Mouse (Mus musculus): ENCODE measurements around the gene Ftcd.

DNA sequence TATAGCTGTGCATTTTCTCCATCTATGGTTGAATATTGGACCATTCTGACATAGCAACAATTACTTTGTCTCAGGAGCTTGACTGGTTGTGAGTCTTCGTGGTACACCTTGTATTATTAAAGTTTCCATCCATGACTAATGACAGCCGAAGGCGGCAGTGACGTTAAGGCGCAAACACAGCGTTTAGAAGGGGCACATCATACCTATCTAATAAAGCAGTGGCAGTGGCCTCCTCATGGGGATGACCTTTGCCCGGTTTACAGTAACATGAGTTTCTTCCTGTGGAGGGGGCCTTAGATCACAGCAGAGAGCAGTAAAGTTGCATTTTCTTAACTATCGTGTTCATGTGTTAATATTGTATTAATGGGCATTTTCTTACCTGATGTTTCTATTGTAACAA is 27.2 kb upstream of the Ftcd start:
- TF ChIP-seq CTCF (IDR thresholded peaks at IDR 0.05; ENCODE audit: control insufficient read depth, insufficient read depth, insufficient read length) (no peak), CEBPB (IDR thresholded peaks at IDR 0.05; ENCODE audit: low read depth) (no peak), MYOG (IDR thresholded peaks at IDR 0.05; ENCODE audit: control insufficient read depth, extremely low read depth, insufficient read length) (no peak), MAX (IDR thresholded peaks at IDR 0.05) (no peak), USF1 (IDR thresholded peaks at IDR 0.05; ENCODE audit: low read depth) (no peak), MYOD1 (IDR thresholded peaks at IDR 0.05; ENCODE audit: control insufficient read depth, insufficient read length, low read depth) (no peak)
